Mouse (Mus musculus) kidney, postnatal 4 days (tissue): ENCODE measurements around the gene Trpv3.
A peak's percentile ranks its signal among the peaks of the same experiment; 100 is the strongest.

Experiments
- DNase-seq, 2 experiments: peaks; one replicate each; pipeline ENCODE4 v3.0.0; 2021; ENCODE audit warnings: mixed read lengths in 2 of 2

Gene Trpv3

DNA sequence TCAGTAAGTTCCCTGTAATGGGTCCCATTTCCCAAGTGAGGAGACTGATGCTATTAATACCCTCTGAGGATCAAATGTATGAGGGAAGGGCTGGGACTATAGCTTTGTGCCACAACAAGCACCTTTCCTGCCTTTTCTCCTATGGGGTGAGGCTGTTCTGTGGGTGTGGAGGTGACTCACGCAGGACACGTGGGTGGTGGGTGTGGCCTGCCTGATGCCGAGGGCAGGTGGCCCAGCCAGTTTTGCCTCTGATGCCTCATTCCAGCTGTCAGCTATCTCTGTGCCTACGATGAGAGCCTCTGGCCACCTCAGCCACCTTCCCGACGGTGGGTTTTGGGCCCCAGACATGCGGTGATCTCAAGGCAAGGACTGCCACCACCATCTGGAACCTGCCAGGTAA, at the start of gene Trpv3:
Gene Trpv3 (plus strand): TSS at position 122 of the 400 bp plus-strand sequence.
- DNase-seq, result no peak

DNA sequence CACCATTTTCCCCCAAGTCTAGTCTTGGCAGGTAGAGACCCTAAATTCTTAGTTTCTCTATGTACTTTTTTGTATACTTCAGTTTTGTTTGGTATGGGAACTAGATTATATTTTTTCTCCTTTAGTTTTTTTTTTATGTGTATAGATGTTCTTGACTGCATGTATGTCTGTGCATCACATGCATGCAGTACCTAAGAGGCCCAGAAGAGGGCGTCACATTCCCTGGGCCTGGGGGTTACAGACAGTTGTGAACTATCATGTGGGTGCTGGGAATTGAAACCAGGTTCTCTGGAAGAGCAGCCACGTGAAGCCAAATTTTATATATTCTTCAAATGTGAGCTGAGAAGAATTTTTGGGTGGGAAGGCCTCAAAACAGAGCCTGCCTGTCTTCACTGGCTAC, 47.5 kb upstream of the Trpv3 start:
- no peak for DNase-seq

DNA sequence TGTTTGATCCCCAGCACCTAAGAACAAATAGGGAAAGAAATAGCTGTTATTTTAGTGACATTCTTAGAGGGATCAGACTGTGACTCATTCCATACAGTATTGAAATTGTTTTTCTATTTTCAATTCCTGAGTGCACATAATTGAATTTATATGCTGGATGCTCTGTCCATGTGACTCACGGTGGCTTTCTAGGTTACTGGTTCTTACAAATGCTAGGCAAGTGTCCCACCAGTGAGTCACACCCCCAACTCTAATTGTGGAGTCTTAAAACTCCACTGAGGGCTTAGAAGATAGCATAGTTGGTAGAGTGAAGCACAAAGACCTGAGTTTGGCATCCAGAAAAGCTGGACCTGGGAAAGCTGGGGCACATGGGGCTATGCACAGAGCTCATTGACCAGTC, 46.5 kb upstream of the Trpv3 start:
- DNase-seq, result no peak

DNA sequence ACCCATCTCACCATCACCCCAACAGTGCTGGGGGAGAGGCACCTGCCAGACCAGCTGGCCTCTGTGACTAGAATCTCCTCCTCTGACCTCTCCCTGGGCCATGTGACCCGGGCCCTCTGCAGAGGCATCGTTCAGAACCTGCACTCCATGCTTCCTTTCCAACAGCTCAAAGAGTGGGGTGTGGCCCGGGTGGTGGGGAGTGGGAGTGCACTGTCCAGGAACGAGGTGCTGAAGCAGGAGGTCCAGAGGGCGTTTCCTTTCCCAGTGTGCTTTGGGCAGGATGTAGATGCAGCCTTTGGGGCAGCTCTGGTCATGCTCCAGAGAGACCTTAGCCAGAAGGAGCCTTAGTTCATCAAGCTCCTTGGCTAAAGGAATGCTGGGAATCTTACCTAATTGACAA, 44.3 kb upstream of the Trpv3 start:
- DNase-seq, result peak in 1 of 2 experiments; percentile 11

DNA sequence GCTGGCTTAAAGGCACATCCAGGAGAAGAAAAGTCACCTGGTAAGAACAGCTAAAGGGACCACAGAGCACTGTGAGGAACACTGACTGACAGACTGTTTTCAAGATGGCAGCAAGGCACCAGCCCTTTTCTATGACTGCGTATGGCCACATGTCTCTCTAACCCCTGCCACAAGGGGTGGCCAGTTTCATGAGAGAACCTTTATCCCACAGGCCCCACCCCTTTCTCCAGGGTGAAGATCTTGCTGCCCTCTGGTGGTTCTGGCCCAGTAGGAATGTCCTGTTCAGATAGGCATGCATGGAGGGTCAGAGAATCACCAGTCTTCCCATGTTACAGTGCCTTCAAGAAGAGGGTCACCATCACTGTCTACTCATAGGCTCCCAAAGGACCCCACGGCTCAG, 43.2 kb upstream of the Trpv3 start:
- DNase-seq, result peak; percentile 21 to 37

DNA sequence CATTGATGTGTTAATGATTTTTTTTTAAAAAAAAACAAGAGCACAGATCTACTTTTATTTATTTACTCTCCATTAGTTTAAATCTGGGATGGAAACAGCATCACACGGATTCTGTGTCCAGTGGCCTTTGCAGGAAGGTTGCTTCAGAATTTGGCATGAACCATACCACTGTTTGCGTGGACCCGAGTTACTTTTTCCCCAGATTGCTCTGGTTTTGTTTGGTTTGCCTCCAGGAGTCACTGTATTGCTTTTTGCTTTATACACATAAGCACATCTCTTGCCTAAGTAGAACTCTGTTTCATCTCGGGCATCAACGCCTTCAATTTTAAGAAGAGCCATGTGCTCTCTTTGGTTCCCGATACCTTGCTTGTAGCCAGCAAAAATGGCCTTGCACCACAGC, 41.3 kb upstream of the Trpv3 start:
- DNase-seq, result no peak

DNA sequence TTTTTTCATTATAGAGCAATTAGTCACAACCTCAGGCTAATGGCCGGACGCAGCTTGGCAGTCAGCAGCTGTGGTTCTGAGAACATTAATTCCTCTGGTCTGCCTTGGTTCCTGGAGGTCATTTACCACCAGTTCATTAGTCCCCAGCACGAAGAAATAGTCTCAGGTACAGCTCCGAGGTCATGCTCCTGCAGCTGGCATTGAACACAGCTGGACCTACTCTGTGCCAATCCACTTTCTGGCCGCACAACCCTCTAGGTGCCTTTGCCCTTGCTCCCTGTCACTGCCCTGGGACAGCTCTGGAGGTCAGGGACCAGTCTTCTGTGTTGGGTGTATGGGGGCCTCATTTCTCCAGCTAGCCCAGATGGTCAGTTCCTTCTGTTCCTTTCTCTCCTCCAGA, 38.3 kb upstream of the Trpv3 start:
- no peak for DNase-seq

DNA sequence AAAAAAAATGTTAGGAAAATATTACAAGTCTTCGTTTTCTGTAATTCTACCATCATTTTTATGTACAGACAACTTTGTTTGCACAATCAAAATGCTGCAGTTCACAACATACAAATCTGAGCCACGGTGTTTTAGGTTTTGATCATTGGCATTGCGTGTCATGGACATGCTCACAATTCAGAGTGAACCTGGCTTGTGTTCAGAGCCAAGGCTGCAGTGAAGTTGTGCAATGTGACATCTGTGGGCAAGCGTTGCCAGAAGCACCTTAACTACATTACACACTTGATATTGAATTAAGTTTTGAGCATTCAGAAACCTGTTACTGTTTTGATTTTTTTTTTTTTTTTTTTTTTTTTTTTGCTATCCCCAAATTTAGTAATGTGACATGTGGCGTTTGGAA, 37.1 kb upstream of the Trpv3 start:
- DNase-seq, result no peak

DNA sequence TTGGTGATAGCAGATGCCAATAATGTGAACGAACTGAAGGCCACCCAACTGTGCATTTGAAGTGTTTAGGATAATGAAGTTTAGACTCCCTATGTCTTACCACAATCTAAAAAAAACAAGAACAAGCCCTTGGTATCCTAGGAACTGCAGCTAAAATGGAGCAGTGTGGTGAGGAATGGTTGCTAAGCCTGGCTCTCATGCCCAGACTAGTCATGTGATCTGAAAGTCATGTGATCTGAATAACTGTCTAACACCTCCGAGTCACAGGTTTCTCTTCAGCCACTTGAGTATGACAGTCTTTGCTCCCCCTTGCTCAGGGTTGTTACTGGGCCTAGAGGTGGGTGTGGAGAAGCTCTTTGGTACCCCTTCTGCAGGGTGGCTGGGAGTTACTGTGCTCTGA, 34.7 kb upstream of the Trpv3 start:
- DNase-seq, result no peak

DNA sequence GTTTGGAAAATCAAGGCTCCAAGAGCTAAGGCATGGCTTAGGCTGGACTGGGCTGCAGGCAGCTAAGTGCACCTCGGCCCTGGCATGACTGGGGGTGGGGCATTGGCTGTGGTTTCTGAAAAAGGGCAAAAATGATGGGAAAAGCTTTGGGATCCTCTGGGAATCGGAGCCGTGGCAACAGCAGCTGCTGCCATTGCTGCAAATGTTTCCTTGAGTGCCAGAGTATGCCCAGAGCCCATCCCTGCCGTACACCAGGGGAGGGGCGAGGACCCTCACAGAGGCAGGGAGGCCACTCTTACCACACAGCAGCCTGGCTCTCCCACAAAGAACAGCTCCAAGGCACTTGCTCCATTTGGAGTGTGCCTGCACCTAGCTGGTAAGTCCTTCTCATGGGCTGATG, 33.2 kb upstream of the Trpv3 start, which contains the start of gene Trpv1:
Gene Trpv1 (plus strand): TSS at position 301 of the 400 bp plus-strand sequence.
- no peak for DNase-seq

DNA sequence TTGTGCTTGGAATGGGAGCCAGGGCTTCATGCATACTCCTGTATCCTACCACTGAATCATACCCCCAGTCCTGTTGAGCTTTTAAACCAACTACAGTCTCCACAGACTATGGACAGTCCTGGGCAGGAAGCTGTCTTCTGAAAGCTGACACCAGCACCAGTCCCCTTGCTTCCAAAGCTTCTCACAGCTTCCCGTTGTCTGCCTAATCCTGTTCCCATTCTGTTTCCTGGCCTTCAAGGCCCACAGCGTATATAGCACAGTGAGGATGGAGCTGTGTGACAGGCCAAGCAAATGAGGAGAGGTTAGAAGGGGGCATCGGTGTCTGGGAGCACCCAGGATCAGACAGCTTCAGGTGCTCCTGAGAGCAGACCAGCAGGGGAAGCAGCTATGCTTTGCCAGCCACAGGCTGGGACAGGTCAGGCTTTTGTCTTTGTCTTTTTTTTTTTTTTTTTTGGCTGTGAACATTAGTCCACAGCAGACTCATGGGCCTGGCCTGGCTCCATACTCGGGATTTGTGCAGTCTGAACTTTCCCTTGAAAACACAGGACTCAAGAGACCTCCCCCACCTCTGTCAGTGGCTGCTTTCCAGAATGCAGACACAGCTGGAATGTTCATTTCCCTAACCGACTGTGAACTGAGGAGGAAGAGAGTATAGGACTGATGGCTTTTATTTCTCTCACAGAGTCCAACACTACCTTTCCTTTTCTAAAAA, 31.0 kb upstream of the Trpv3 start:
- DNase-seq, result peak; percentile 74 to 80

DNA sequence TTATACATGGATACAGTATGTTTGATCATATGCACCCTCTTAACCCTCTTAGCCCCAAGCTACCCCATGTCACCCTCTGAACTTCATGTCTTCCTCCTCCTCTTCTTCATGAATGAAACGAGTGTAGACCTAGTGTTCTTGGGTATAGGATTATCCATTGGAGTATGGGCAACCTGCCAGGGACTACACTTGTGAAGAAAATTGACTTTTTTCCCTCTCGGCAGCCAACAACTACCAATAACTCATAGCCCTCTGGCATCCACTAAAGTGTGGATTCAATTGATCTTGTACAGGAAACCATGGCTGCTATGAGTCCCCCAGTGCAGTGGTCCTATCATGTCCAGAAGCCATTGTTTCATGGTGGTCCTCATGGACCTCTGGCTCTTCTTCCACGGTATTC, 30.5 kb upstream of the Trpv3 start:
- no peak for DNase-seq

DNA sequence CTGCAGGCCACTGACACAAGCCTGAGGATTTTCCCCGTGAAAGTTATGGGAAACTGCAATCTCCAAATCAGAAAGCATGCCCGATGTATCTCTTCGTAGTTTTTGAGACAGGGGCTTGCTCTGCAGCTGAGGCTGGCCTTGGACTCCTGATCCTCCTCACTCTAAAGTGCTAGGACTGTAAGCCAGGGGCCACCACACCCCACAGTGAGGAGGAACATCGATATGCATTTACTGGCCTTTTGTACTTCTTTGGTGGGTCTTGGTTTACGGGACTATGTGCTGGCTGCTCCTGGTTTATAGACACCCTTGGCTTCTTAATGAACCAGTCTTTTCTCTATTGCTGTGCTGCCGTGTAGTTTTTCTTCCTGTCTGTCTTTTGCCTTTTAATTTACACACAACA, 25.0 kb upstream of the Trpv3 start:
- no peak for DNase-seq

DNA sequence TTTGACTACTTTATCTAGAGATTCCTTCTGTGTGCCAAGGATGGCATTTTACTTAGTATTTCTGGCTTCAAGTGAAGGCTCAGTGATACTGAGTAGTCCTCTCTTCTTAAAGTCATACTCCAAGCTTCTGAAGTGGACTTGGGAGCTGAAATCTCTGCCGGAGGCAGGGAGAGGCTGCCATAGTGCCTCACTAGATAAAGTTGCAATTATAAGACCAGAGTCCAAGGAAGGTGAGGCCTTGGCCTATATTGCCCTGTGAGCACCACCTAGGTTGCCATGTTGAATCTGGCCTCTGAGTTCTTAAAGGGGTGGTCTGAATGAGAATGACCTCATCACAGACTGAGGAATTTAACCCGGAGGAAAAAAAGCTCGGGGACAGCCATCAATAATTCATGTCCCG, 24.4 kb upstream of the Trpv3 start:
- no peak for DNase-seq

DNA sequence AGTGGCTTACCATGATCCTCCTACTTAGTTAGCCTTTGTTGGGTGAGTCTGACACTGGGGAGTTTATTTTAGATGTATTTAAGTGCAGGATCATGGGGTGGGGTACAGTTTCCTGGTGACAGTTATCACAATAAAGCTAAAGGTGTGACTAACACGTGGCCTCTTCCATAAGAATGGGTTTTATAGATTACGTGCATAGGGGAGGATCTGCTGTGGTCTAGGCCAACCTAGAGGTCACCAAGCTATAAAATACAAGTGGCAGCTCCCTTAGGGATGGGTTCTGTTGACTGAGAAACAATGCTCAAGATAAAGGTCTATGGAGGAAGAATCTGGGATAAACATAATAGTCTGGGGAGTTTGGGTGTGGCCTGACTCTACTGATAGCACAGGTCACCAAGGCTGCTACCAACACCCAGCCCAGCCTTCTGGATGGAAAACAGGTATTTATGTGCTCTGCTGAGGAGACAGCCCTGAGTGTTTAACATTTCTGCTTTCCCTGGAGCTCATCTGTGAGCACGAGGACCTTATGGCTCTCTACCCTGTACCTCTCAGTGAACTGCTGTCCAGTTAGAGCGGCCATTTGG, 9.7 kb upstream of the Trpv3 start:
- DNase-seq, result no peak

DNA sequence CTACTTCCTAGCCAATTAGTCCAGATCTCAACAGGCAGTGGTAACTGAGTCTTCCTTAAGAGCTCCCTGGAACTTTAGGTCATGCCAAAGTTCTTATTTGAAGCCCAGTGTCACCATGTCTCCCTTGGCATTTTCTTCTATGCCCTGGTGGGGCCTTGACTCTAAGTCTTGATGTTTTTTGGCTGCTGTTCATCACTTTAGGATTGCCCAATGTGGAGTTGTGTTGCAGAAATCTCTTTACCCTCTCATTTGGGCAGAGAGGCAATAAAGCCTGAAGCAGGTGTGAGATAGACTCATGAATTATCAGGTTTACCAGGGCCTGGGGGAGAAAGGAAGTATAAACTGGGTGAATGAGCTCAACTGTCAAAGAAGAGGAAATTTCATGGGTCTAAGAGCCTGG, 8.5 kb upstream of the Trpv3 start:
- DNase-seq, result no peak

DNA sequence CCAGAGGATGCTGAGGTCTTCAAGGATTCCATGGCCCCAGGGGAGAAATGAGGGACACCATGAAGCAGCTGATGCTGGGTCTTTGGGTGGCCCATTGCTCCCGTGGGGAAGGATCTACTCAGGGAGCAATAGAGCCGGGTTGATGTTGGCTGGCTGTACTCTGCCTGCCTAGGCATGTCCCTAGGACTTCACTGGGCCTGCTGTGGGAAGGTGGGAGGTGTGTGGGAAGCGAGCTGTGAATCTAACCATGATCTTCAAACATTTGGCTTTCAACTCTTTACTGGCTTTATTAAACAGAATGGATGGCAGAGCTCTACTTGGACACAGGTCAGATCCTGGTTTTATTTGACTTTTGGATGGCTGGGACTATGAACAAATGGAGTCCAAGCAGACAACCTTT, 6.7 kb upstream of the Trpv3 start:
- DNase-seq, result no peak

DNA sequence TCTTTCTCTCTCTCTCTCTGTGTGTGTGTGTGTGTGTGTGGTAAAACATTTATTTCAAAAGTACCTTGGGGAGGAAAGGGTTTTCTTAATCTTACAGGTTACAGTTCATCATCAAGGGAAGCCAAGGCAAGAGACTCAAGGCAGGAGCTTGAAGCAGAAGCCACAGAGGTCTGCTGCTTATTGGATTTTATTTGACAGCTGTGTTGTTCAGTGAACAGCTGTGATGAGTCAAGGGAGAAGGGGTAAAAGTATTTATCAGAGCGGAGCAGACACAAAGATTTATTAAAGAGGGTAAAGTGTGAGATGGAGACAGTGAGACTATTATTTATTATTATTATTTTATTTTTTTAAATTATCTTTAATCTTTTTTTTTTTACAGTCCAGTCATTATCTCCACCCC, 5.8 kb upstream of the Trpv3 start:
- DNase-seq, result no peak

DNA sequence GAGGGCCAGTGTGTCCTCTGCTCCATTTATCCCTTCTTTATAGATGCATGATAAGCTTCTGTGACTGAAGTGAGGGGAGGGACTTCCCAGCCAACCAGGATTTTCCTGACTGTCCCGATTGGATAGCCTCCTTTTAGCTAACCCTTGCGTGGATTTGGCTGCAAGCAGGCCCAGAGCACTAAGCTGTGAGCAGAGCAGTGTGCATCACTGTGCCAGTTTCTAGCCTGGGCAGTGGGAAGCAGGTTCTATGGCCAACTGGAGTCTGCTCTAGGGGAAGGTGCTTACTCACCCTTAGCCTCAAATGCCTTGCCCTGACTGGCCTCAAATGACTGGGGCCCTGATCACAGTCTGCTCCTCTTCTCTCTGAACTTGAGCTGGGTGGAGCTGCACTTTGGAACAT, 7.6 kb downstream of the Trpv3 start:
- DNase-seq, result no peak

DNA sequence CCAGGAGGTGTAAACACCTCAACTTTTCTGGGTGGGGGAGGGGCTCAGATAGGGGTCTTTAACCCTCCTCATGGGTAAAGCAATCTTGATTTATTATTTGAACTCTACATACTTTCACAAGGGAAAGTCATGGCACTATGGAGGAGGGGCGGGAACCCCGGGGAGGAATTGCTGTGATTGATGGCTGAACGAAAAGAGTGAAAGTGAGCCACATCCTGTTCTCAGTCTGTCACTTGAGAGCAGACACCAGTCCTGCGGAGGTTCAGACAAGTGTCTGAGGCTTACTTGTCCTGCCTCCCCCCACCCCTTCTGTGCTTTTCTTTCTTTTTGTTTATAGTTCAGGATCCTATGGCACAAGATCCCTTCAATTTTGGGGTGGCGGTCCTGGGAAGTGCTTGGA, 13.5 kb downstream of the Trpv3 start:
- DNase-seq, result peak in 1 of 2 experiments; percentile 15

DNA sequence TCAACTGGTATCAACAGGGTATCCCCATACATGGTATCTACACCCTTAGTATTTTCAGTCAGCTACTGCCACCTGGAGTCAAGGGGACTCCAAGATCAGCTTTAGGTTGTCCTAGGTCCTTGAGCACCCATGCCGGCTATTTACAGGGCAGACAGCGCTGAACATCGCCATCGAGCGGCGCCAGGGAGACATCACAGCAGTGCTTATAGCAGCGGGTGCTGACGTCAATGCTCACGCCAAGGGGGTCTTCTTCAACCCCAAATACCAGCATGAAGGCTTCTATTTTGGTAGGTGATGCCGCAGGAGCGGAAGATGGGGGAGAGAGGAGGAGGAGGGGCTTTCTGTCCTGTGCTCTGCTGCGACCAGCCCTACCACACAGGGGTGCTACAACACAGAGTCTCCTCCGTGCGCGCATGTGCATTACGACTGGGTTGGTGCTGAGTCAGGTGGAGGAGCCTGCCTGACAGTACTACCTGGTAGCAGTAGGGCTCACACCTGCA, 14.4 kb downstream of the Trpv3 start:
- peak; percentile 65 to 78 for DNase-seq

DNA sequence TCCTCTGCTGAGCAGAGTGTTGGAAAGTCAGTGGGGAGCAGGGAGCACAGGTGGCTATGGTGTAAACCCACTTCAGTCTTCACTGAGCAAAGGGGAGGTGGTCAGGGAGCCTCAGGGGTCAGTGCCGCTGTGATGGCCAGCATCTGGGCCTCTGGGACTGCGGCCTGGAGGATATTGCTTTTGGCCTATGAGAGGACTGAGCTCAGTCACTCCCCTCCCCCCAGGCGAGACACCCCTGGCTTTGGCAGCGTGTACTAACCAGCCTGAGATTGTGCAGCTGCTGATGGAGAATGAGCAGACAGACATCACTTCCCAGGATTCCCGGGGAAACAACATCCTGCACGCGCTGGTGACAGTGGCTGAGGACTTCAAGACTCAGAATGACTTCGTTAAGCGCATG, 16.2 kb downstream of the Trpv3 start:
- peak; percentile 70 to 75 for DNase-seq

DNA sequence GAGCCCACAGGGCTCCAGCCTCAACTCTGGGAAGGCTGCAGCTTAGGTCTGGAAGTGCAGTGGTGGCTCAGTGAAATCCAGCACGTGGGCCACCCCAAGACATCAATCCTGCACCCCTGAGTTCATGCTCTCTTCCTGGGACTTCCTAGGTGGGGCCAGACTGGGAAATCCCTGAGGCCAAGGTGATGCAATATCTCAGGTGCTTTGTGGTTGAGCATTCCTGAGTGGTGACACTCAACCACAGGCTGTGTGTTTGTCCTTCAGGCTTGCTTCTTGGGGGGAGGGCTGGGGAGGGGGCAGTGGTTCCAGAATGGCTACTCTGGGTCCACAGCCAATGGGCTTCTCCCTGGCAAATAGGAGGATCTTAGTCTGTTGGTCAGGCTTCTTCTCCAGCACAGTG, 16.7 kb downstream of the Trpv3 start:
- no peak for DNase-seq

DNA sequence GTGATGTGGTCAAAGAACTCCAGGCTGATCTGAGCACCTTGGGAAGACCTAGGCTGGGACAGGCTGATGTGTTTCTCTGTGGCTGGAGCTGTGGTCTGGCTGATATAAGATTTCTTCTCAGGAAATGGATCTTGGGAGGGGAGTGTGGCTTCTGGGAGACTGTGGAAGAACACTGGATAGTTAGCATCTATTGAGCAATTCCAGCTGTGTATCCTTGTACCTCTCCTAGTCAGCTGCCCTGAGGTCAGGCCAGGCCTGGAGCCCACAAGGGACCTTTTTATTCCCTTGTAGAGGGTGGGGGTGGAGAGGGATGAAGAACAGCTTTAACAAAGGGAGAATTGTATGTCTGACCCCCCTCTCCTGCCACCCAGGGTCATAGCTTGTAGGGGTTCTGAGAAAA, 17.2 kb downstream of the Trpv3 start:
- DNase-seq, result no peak

DNA sequence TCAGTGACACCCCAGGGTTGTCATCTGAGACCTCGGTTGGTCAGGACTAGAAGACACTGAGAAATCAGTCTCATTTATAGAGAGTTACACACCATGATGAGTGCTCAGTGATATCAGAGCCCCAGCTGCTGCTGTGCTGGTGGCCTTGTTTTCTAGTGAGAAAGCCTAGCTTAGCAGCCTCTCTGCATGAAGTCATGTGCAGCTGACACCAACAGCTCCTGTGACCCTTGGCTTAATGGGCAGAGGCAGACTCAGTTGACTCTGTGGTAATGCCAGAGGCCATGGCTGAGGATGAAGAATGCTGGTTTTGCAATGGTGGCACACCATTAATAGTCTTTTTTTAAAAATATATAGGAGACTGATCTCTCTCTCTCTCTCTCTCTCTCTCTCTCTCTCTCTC, 22.4 kb downstream of the Trpv3 start:
- DNase-seq, result no peak
